Mouse (Mus musculus) embryonic facial prominence, embryonic 11.5 days (tissue): ENCODE measurements around the gene Lrrtm3. TPM values are rescaled to one million over a fixed set of nuclear protein-coding genes. Genes with fewer than 3 reads are reported as not detected.

Experiments used
- ATAC-seq: fragments of 200-750 bp; cut with Nextera tagmentation; replicated peaks from 2 replicates; pipeline ENCODE4 v1.8.0; 2017; ENCODE audit warnings: low read depth; ENCODE audit not compliant: insufficient number of reproducible peaks, low FRiP score, low TSS enrichment
- DNase-seq: peaks from one replicate; pipeline ENCODE4 v3.0.0-alpha.2; 2015; ENCODE audit warnings: low spot score
- H3K27ac ChIP-seq: fragments of 300-500 bp; sonication (generic); replicated peaks from 2 replicates; pipeline ENCODE4 v1.5.1; 2014; ENCODE audit warnings: mild to moderate bottlenecking, low read depth, low read length, control low read depth
- H3K27me3 ChIP-seq: fragments of 300-500 bp; sonication (generic); 2 replicates; pipeline ENCODE4 v1.6.1; 2014; ENCODE audit warnings: mild to moderate bottlenecking, low read length, moderate library complexity, mixed read lengths; ENCODE audit not compliant: control insufficient read depth, insufficient read depth
- H3K36me3 ChIP-seq: fragments of 300-500 bp; sonication (generic); replicated peaks from 2 replicates; pipeline ENCODE4 v1.6.1; 2014; ENCODE audit warnings: low read depth, mild to moderate bottlenecking, low read length, moderate library complexity, mixed read lengths; ENCODE audit not compliant: control insufficient read depth, insufficient read depth
- H3K4me1 ChIP-seq: fragments of 300-500 bp; sonication (generic); 2 replicates; pipeline ENCODE4 v1.6.1; 2014; ENCODE audit warnings: low read length, mixed read lengths; ENCODE audit not compliant: control insufficient read depth, insufficient read depth
- H3K4me2 ChIP-seq: fragments of 300-500 bp; sonication (generic); 2 replicates; pipeline ENCODE4 v1.6.1; 2014; ENCODE audit warnings: low read depth, mild to moderate bottlenecking, control low read depth, low read length, moderate library complexity
- H3K4me3 ChIP-seq: fragments of 300-500 bp; sonication (generic); 2 replicates; pipeline ENCODE4 v1.5.1; 2014; ENCODE audit warnings: low read depth, low read length, control low read depth
- H3K9ac ChIP-seq: fragments of 300-500 bp; sonication (generic); replicated peaks from 2 replicates; pipeline ENCODE4 v1.6.1; 2014; ENCODE audit warnings: mild to moderate bottlenecking, control low read depth, low read length
- H3K9me3 ChIP-seq: fragments of 300-500 bp; sonication (generic); replicated peaks from 2 replicates; pipeline ENCODE4 v1.6.1; 2016; ENCODE audit warnings: mild to moderate bottlenecking, low read length, inconsistent platforms, mixed read lengths; ENCODE audit not compliant: control insufficient read depth
- WGBS: fragments of 180-500 bp; shearing (Covaris S2); extraction: QIAGEN DNeasy Blood & Tissue Kit; methylation state at CpG from one replicate; pipeline ENCODE4 v1.1.7; 2014; 5-methylcytosine and 5-hydroxymethylcytosine counted together
- polyA plus RNA-seq: library from polyadenylated mRNA; unstranded; fragments of >200 nt; fragmentation: Nextera tagmentation; extraction: Ambion mirVana; gene quantifications from 2 replicates; pipeline ENCODE4 v1.2.1, GENCODE M21; 2014

Lrrtm3 gene
- polyA plus RNA-seq, 1 experiment from 2014 or later: 0.36 TPM

GRCm38 (mm10) chr10:64082345-64082744, 7.7 kb downstream of the Lrrtm3 start:
- ATAC-seq (no peak), DNase-seq (no peak)
- WGBS: 82% methylated on average over 3 of the region's 3 CpGs
- no peaks in the 10 kb centered on the region for H3K9me3 ChIP-seq
- no peak overlapping the region for H3K4me3 ChIP-seq
- H3K4me1 ChIP-seq: no peaks in the 10 kb centered on the region; the same call in 1 of the 2 replicates
- no peak overlapping the region for H3K27ac ChIP-seq
- H3K9ac ChIP-seq: no peak overlapping the region
- no peaks in the 10 kb centered on the region for H3K36me3 ChIP-seq
- H3K4me2 ChIP-seq: no peak overlapping the region
- 0 out of 2 replicates have a peak, but pooled peaks cover 2% of the 10 kb centered on the region for H3K27me3 ChIP-seq

DNA sequence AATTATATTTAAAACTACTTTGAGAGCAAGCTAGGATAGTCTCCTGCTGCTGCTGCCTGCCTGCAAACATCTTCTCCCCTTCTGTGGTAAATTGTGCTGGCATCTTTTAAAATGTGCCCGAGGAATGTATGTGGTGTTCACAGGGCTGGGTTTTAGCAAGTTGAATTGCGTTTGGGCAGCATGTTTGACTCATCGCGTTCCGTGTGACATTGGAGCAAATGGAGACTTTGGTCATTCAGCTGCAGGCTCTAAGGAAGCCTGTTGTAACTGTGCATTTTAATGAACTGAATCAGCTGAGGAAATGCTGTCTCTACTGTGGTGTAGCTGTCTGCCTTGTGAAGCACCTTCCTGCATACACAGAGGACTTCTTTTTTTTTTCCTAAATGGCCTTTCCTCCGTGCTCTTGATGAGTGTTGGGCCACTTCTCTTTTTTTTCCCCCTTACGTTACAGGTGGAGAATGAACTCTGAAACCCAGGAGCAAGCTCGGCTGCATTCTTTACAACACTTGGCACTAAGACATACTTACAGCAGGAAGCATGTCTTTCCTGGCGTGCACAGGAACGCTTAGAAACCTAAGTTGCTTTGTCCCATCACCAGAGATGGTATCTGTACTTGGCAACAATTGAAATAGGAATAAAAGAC, 13.5 kb downstream of the Lrrtm3 start:
- no peak for ATAC-seq
- Histone ChIP-seq H3K4me1 (no peaks in the 10 kb centered on the region), H3K9me3 (no peaks in the 10 kb centered on the region), H3K9ac (no peak overlapping the region), H3K27me3 (no peaks in the 10 kb centered on the region), H3K4me2 (no peak overlapping the region), H3K4me3 (no peak overlapping the region), H3K27ac (no peak overlapping the region), H3K36me3 (no peaks in the 10 kb centered on the region)
- 58% methylated on average over 10 of the region's 10 CpGs for WGBS
- no peak for DNase-seq

GRCm38 (mm10) chr10:64075944-64076343, 14.1 kb downstream of the Lrrtm3 start:
- Histone ChIP-seq H3K9me3 (no peaks in the 10 kb centered on the region), H3K4me1 (no peaks in the 10 kb centered on the region), H3K27ac (no peak overlapping the region), H3K27me3 (no peaks in the 10 kb centered on the region), H3K36me3 (no peaks in the 10 kb centered on the region), H3K4me3 (no peak overlapping the region), H3K9ac (no peak overlapping the region), H3K4me2 (no peak overlapping the region)
- ATAC-seq: no peak
- DNase-seq: no peak
- WGBS: 43% methylated on average over 5 of the region's 5 CpGs

- no peak overlapping the region for H3K9ac ChIP-seq
- H3K36me3 ChIP-seq: no peaks in the 10 kb centered on the region
- no peak overlapping the region for H3K4me3 ChIP-seq
- no peak for DNase-seq
- 84% methylated on average over 9 of the region's 9 CpGs for WGBS
- H3K4me2 ChIP-seq: no peak overlapping the region
- no peak overlapping the region for H3K27ac ChIP-seq
- H3K9me3 ChIP-seq: no peaks in the 10 kb centered on the region
- H3K4me1 ChIP-seq: no peaks in the 10 kb centered on the region
- H3K27me3 ChIP-seq: no peaks in the 10 kb centered on the region
- ATAC-seq: no peak
These were observed 26.4 kb downstream of the Lrrtm3 start for GRCm38 (mm10) chr10:64063704-64064103.

- Histone ChIP-seq H3K9ac (no peak overlapping the region), H3K4me3 (no peak overlapping the region), H3K9me3 (no peaks in the 10 kb centered on the region), H3K4me1 (no peaks in the 10 kb centered on the region), H3K27me3 (no peaks in the 10 kb centered on the region), H3K27ac (no peak overlapping the region), H3K36me3 (no peaks in the 10 kb centered on the region), H3K4me2 (no peak overlapping the region)
- DNase-seq (no peak), ATAC-seq (no peak)
- WGBS: 83% methylated on average over 6 of the region's 6 CpGs
These were observed 40.1 kb downstream of the Lrrtm3 start for GRCm38 (mm10) chr10:64049946-64050345.

- Histone ChIP-seq H3K9ac (no peak overlapping the region), H3K27ac (no peak overlapping the region), H3K27me3 (no peaks in the 10 kb centered on the region), H3K4me3 (no peak overlapping the region), H3K36me3 (no peaks in the 10 kb centered on the region), H3K4me1 (no peaks in the 10 kb centered on the region), H3K9me3 (no peaks in the 10 kb centered on the region), H3K4me2 (no peak overlapping the region)
- 90% methylated on average over 6 of the region's 6 CpGs for WGBS
- DNase-seq: no peak
- no peak for ATAC-seq
These were observed 40.9 kb downstream of the Lrrtm3 start for GRCm38 (mm10) chr10:64049151-64049550.

DNA sequence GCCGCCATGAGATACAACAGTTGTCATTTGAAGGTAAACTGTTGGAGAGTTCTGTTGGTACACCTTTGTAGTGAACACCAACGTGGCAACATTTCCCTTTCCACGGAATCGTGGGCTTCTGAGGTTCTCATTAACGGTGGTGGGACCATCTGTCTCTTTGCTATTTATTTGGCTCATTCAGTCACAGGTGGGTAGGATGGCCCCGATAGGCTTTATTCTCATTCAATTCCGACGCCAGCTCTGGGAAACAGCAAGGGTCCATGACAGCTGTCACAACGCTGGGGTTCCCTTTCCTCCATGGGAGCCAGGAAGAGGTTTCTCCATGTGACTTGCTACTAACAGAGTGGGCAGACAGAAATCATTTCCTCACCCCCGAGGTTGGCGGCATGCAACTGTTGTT, 48.2 kb downstream of the Lrrtm3 start:
- H3K27me3 ChIP-seq: no peaks in the 10 kb centered on the region
- H3K4me1 ChIP-seq: no peaks in the 10 kb centered on the region
- no peak overlapping the region for H3K27ac ChIP-seq
- DNase-seq (no peak), ATAC-seq (no peak)
- H3K4me3 ChIP-seq: no peak overlapping the region
- WGBS: 84% methylated on average over 11 of the region's 11 CpGs
- no peak overlapping the region for H3K9ac ChIP-seq
- no peaks in the 10 kb centered on the region for H3K36me3 ChIP-seq
- H3K4me2 ChIP-seq: no peak overlapping the region
- no peaks in the 10 kb centered on the region for H3K9me3 ChIP-seq

- H3K4me1 ChIP-seq: no peaks in the 10 kb centered on the region
- H3K9ac ChIP-seq: no peak overlapping the region
- H3K27me3 ChIP-seq: no peaks in the 10 kb centered on the region
- H3K4me3 ChIP-seq: no peak overlapping the region
- ATAC-seq: no peak
- no peak for DNase-seq
- H3K9me3 ChIP-seq: no peaks in the 10 kb centered on the region
- WGBS: 93% methylated on average over 7 of the region's 7 CpGs
- H3K27ac ChIP-seq: no peak overlapping the region
- no peaks in the 10 kb centered on the region for H3K36me3 ChIP-seq
- H3K4me2 ChIP-seq: no peak overlapping the region
These were observed 48.9 kb downstream of the Lrrtm3 start for GRCm38 (mm10) chr10:64041218-64041617.
